In the genomic region with DNA sequence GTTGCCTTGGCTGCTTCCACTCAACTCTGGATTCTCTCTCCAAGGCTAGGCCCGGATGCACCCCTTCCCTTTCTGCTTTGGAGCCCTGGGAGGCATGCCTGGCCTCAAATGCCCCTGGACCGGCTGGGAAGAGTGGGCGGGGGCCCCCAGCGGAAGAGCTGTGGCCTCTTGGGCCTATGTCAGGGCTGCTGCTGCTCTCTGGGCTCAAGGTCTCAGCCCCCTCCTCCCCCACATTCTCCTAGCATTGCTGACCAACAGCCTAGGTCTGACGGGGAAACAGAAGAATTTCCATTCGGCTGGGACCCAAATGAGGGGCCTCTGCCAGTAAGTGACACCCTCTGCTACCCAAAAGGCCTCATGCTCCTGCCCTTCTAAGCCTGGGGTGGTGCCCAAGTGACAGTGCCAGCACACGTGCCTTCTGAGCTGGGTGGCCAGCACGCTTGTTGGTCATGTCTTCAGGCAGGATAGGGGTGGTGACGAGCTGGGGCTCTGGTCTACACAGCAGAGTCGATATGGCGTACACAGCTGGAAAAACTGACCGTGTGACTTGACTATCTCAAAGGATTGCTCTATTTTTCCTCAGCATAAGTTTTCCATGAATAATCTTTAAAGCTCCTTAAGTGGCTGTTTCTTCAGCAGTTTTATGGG, we compare ENCODE assay signal across 9 mouse cellular contexts. TPM values are rescaled to one million over a fixed set of nuclear protein-coding genes. Genes with fewer than 3 reads are reported as not detected.
DNase-seq lines count a peak whose midpoint lies in the region; ATAC-seq and TF ChIP-seq lines count a peak whose summit lies in the region.
"Had no signal": no experiment of that assay in that cellular context is flagged by ENCODE, and none has a peak within 500 bp of the region (broad histone marks: within the 10 kb centered on the region; RNA-seq: fewer than 3 reads in every experiment).

No protein-coding gene starts in this region.

- H3K27me3 ChIP-seq in liver, adult 2 months (ENCODE audit: control insufficient read depth, insufficient read depth, low read length), result no peaks in the 10 kb centered on the region
- no peaks in the 10 kb centered on the region for H3K27me3 ChIP-seq in liver, embryonic 11.5 days (replicated peaks; ENCODE audit: control insufficient read depth, insufficient read depth, low read length)
- peaks cover 7% of the 10 kb centered on the region; the same call in 1 of the 2 replicates for H3K27me3 ChIP-seq in limb, embryonic 15.5 days
- H3K27me3 ChIP-seq in hindbrain, embryonic 11.5 days (ENCODE audit: control insufficient read depth, insufficient read depth, low read length), result no peaks in the 10 kb centered on the region
- no peaks in the 10 kb centered on the region for H3K27me3 ChIP-seq in cerebellum, adult 2 months (ENCODE audit: control insufficient read depth, insufficient read depth, low read length)
- H3K27me3 ChIP-seq: liver, embryonic 15.5 days had no signal

- no peak for TF ChIP-seq POLR2A in liver, adult 2 months (IDR thresholded peaks at IDR 0.05; ENCODE audit: extremely low read depth, insufficient read depth, low read length)
- TF ChIP-seq POLR2A in cerebellum, adult 2 months (IDR thresholded peaks at IDR 0.05; ENCODE audit: borderline replicate concordance, insufficient read depth, low read length), result no peak

- no peaks in the 10 kb centered on the region for H3K9me3 ChIP-seq in liver, embryonic 11.5 days (ENCODE audit: control insufficient read depth, low read length)
- no peaks in the 10 kb centered on the region for H3K9me3 ChIP-seq in limb, embryonic 15.5 days
- no peaks in the 10 kb centered on the region for H3K9me3 ChIP-seq in hindbrain, embryonic 11.5 days (ENCODE audit: control insufficient read depth, low read length)
- H3K9me3 ChIP-seq: liver, embryonic 15.5 days had no signal

- no peaks in the 10 kb centered on the region for H3K79me2 ChIP-seq in liver, adult 2 months (ENCODE audit: control insufficient read depth, insufficient read depth, low read length)

- DNase-seq in liver, adult 2 months (ENCODE audit: extremely low read depth, low read depth, low spot score), result peak; percentile 34
- DNase-seq in liver, embryonic 11.5 days (ENCODE audit: low spot score), result no peak
- peak; percentile 83 for DNase-seq in gastrocnemius, postnatal 14 days
- peak; percentile 79 for DNase-seq in heart, postnatal 4 days
- DNase-seq in hindbrain, embryonic 11.5 days (ENCODE audit: low spot score), result no peak
- no peak for DNase-seq in layer of hippocampus, adult 8-10 months (ENCODE audit: low spot score in 2 of 2)
- no peak for DNase-seq in cerebellum, adult 2 months

- no peaks in the 10 kb centered on the region for H3K4me1 ChIP-seq in liver, adult 2 months (ENCODE audit: control insufficient read depth, insufficient read depth, low read length)
- peaks cover 8% of the 10 kb centered on the region for H3K4me1 ChIP-seq in liver, embryonic 11.5 days (replicated peaks; ENCODE audit: control insufficient read depth, insufficient read depth, low read length)
- peaks cover 58% of the 10 kb centered on the region for H3K4me1 ChIP-seq in limb, embryonic 15.5 days
- no peaks in the 10 kb centered on the region for H3K4me1 ChIP-seq in hindbrain, embryonic 11.5 days (replicated peaks; ENCODE audit: control insufficient read depth, insufficient read depth, low read length)
- peaks cover 19% of the 10 kb centered on the region for H3K4me1 ChIP-seq in cerebellum, adult 2 months (ENCODE audit: control insufficient read depth, insufficient read depth, low read length)
- H3K4me1 ChIP-seq: liver, embryonic 15.5 days had no signal

- no peak overlapping the region for H3K4me2 ChIP-seq in liver, embryonic 11.5 days
- no peak overlapping the region for H3K4me2 ChIP-seq in limb, embryonic 15.5 days
- no peak overlapping the region for H3K4me2 ChIP-seq in hindbrain, embryonic 11.5 days (replicated peaks; ENCODE audit: low read depth, low read length)
- H3K4me2 ChIP-seq: liver, embryonic 15.5 days had no signal

- intact Hi-C loops in gastrocnemius, postnatal 14 days (cut with DNase I; ENCODE audit: low total_unique reads), result no loop called here

- no peaks in the 10 kb centered on the region for H3K36me3 ChIP-seq in liver, adult 2 months (ENCODE audit: control insufficient read depth, insufficient read depth, low read length)
- H3K36me3 ChIP-seq in liver, embryonic 11.5 days (ENCODE audit: control insufficient read depth, insufficient read depth, low read length), result 0 out of 2 replicates have a peak, but pooled peaks cover 3% of the 10 kb centered on the region
- no peaks in the 10 kb centered on the region for H3K36me3 ChIP-seq in limb, embryonic 15.5 days
- no peaks in the 10 kb centered on the region for H3K36me3 ChIP-seq in hindbrain, embryonic 11.5 days (ENCODE audit: control insufficient read depth, insufficient read depth, low read length)
- H3K36me3 ChIP-seq: liver, embryonic 15.5 days had no signal

- no peak for TF ChIP-seq CTCF in liver, adult 2 months (IDR thresholded peaks at IDR 0.05; ENCODE audit: low read depth, low read length)
- no peak for TF ChIP-seq CTCF in cerebellum, adult 2 months (IDR thresholded peaks at IDR 0.05; ENCODE audit: borderline replicate concordance, insufficient read depth, low read depth, low read length)

- peak overlapping the region; percentile 17; the same call in 1 of the 2 replicates for H3K27ac ChIP-seq in liver, adult 2 months (replicated peaks; ENCODE audit: insufficient read depth, low read depth, low read length)
- no peak overlapping the region for H3K27ac ChIP-seq in liver, embryonic 11.5 days (ENCODE audit: low read depth, low read length)
- H3K27ac ChIP-seq in limb, embryonic 15.5 days, result peak overlapping the region; percentile 90
- H3K27ac ChIP-seq in hindbrain, embryonic 11.5 days (ENCODE audit: low read depth, low read length), result no peak overlapping the region
- no peak overlapping the region for H3K27ac ChIP-seq in cerebellum, adult 2 months (ENCODE audit: insufficient read depth, low read length)
- H3K27ac ChIP-seq: liver, embryonic 15.5 days had no signal

- no peak overlapping the region for H3K4me3 ChIP-seq in liver, adult 2 months (ENCODE audit: insufficient read depth, low read depth, low read length)
- H3K4me3 ChIP-seq in liver, embryonic 11.5 days (ENCODE audit: low read depth, low read length), result no peak overlapping the region
- no peak overlapping the region for H3K4me3 ChIP-seq in limb, embryonic 15.5 days
- H3K4me3 ChIP-seq in hindbrain, embryonic 11.5 days (ENCODE audit: low read depth, low read length), result no peak overlapping the region
- no peak overlapping the region for H3K4me3 ChIP-seq in cerebellum, adult 2 months (replicated peaks; ENCODE audit: insufficient read depth, low read depth, low read length)
- H3K4me3 ChIP-seq: liver, embryonic 15.5 days had no signal

- no peak for ATAC-seq in liver, embryonic 11.5 days (replicated peaks; ENCODE audit: low FRiP score)
- ATAC-seq in limb, embryonic 15.5 days (ENCODE audit: insufficient number of reproducible peaks, low FRiP score, low TSS enrichment, low read depth), result peak; percentile 45; the same call in 1 of the 2 replicates
- ATAC-seq in hindbrain, embryonic 11.5 days (ENCODE audit: low FRiP score), result no peak

- 85% methylated on average over 12 of the region's 12 CpGs for WGBS in liver, adult 2 months
- WGBS in liver, embryonic 11.5 days, result 79% methylated on average over 12 of the region's 12 CpGs
- 41% methylated on average over 12 of the region's 12 CpGs for WGBS in limb, embryonic 15.5 days
- WGBS in hindbrain, embryonic 11.5 days, result 73% methylated on average over 12 of the region's 12 CpGs
- 53% methylated on average over 12 of the region's 12 CpGs for WGBS in cerebellum, adult 2 months

- H3K9ac ChIP-seq in liver, adult 2 months (ENCODE audit: low read depth, low read length), result no peak overlapping the region
- H3K9ac ChIP-seq in liver, embryonic 11.5 days (ENCODE audit: low read depth, low read length), result no peak overlapping the region
- no peak overlapping the region for H3K9ac ChIP-seq in limb, embryonic 15.5 days
- no peak overlapping the region for H3K9ac ChIP-seq in hindbrain, embryonic 11.5 days (ENCODE audit: low read depth, low read length)
- H3K9ac ChIP-seq: liver, embryonic 15.5 days had no signal

RNA-seq across cellular contexts. Expression of gene Garnl3, which starts 29.0 kb away (rescaled TPM):
- 0.27 and 0.28 TPM in 2 replicates for total RNA-seq in liver, adult 2 months (2014; rRNA removed)
- 0.11 and 0.17 TPM in 2 replicates for polyA plus RNA-seq in liver, adult 2 months (2012; rRNA removed)
- polyA plus RNA-seq in liver, embryonic 11.5 days (2014; fragmentation: Nextera tagmentation; extraction: Ambion mirVana), result 4.4 and 4.6 TPM in 2 replicates
- total RNA-seq in gastrocnemius, postnatal 14 days (2021), result 1 to 10 TPM; 2.0 to 2.3 TPM
- 10 to 100 TPM in 1 of 2 experiments, 1 to 10 TPM in 1; 9.7 to 11.6 TPM for total RNA-seq in heart, postnatal 4 days (2021)
- 8.5 and 8.8 TPM in 2 replicates for polyA plus RNA-seq in limb, embryonic 15.5 days (2015; fragmentation: Nextera tagmentation; extraction: Ambion mirVana)
- polyA plus RNA-seq in hindbrain, embryonic 11.5 days (2014; fragmentation: Nextera tagmentation; extraction: Ambion mirVana), result 14.3 and 18.5 TPM in 2 replicates
- total RNA-seq in layer of hippocampus, adult 8-10 months (2022), result 10 to 100 TPM; 36.0 to 49.4 (median 43.5) TPM
- polyA plus RNA-seq in cerebellum, adult 2 months (2012; rRNA removed), result 120 and 133 TPM in 2 replicates

RNA-seq across cellular contexts. Expression of gene Angptl2, which starts 55.4 kb away (rescaled TPM):
- total RNA-seq in liver, adult 2 months (2014; rRNA removed), result 11.3 and 15.4 TPM in 2 replicates
- 16.4 and 17.0 TPM in 2 replicates for polyA plus RNA-seq in liver, adult 2 months (2012; rRNA removed)
- 11.3 and 12.2 TPM in 2 replicates for polyA plus RNA-seq in liver, embryonic 11.5 days (2014; fragmentation: Nextera tagmentation; extraction: Ambion mirVana)
- 100 to 1,000 TPM; 121 to 163 TPM for total RNA-seq in gastrocnemius, postnatal 14 days (2021)
- 100 to 1,000 TPM; 108 to 126 TPM for total RNA-seq in heart, postnatal 4 days (2021)
- 112 and 135 TPM in 2 replicates for polyA plus RNA-seq in limb, embryonic 15.5 days (2015; fragmentation: Nextera tagmentation; extraction: Ambion mirVana)
- polyA plus RNA-seq in hindbrain, embryonic 11.5 days (2014; fragmentation: Nextera tagmentation; extraction: Ambion mirVana), result 19.9 and 21.3 TPM in 2 replicates
- total RNA-seq in layer of hippocampus, adult 8-10 months (2022), result 1 to 10 TPM; 1.5 to 3.7 (median 2.4) TPM
- 6.4 and 7.4 TPM in 2 replicates for polyA plus RNA-seq in cerebellum, adult 2 months (2012; rRNA removed)

Comparison
In these comparisons a context has a peak if more than half of its experiments do, and no peak if none do; other contexts are left out.
1. DNase-seq: peak in liver, adult 2 months (single experiment), gastrocnemius, postnatal 14 days (single experiment) and heart, postnatal 4 days (single experiment); none in liver, embryonic 11.5 days (single experiment), hindbrain, embryonic 11.5 days (single experiment), layer of hippocampus, adult 8-10 months (0 of 2) and cerebellum, adult 2 months (0 of 2).
2. H3K27ac ChIP-seq: peak in liver, adult 2 months (single experiment) and limb, embryonic 15.5 days (single experiment); none in liver, embryonic 11.5 days (single experiment), hindbrain, embryonic 11.5 days (single experiment) and cerebellum, adult 2 months (single experiment).